Mouse (Mus musculus) urinary bladder, postnatal 0 days (tissue): Measurements from ENCODE around the gene Cd36. TPM values are rescaled to one million over a fixed set of nuclear protein-coding genes. Genes with fewer than 3 reads are reported as not detected.

Experiments used
- polyA plus RNA-seq: library from polyadenylated mRNA; unstranded; fragments of >200 nt; fragmentation: Nextera tagmentation; extraction: Ambion mirVana; gene quantifications from 2 replicates; pipeline ENCODE4 v1.2.1, GENCODE M21; 2015

The Cd36 gene
- polyA plus RNA-seq: 24.8 and 28.8 TPM in 2 replicates

DNA sequence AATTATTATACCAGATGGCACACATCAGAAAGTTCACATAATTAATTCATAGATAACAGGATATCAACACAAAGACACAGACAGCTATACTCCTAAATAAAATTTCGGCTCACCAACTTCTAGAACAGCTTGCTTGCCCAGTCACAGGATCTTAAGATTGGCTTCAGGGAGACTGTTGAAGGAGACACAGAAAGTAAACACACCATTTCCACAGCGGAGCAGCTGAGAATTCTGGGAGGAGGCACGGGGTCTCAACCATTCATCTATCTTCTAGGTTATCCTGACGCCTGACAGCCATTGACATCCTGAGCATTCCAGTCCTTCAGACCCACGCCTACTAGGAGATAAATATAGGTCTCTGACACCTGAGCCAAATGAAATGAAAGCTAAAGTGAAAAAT lies at the start of gene Cd36:
TSS of gene Cd36 (minus strand) at position 204 of the 400 bp plus-strand sequence.

Other genes starting within 250 kb of the Cd36 start
- not detected in 2 replicates for gene Gnat3, start 73.7 kb upstream of the Cd36 start, polyA plus RNA-seq